ENCODE assay signal across 26 mouse cellular contexts in the genomic region with DNA sequence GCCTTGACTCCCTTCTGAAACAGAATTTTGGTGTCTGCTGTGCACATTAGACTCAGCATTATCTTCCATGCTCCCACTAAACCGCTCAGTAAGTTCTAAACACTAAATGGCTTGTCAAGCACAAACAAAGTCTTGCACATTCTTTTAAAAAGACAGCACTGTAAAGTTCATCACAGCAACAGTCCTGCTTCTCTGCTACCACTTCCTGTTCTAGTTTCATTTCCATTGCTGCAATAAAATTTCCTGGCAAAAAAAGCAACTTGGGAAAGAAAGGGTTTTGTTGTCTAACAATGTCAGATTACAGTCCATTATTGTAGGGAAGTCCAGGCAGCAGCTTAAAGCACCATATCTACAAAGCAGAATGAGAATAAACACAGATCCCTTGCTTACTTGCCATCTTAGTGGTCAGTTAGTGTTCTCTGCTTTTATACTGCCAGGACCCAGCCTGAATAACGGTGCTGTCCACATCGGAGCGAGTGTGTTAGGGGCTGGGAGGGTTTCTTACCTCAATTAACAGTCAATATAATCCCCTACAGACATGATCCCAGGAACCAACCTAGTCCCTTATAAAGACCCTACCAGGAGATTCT.
DNase-seq lines count a peak whose midpoint lies in the region; ATAC-seq and TF ChIP-seq lines count a peak whose summit lies in the region.
"Had no signal": no experiment of that assay in that cellular context is flagged by ENCODE, and none has a peak within 500 bp of the region (broad histone marks: within the 10 kb centered on the region; RNA-seq: fewer than 3 reads in every experiment).

No protein-coding gene starts in this region.

- H3K27ac ChIP-seq in kidney, postnatal 0 days: no peak overlapping the region
- no peak overlapping the region for H3K27ac ChIP-seq in lung, postnatal 0 days (ENCODE audit: low read length)
- no peak overlapping the region for H3K27ac ChIP-seq in forebrain, embryonic 13.5 days
- H3K27ac ChIP-seq: embryonic facial prominence, embryonic 12.5 days; forebrain, embryonic 10.5 days; gastrocnemius, adult 2 months; heart, embryonic 15.5 days; hindbrain, embryonic 12.5 days; hindbrain, postnatal 0 days; intestine, embryonic 15.5 days; limb, embryonic 12.5 days; midbrain, embryonic 13.5 days; neural tube, embryonic 13.5 days had no signal

- 74% methylated on average over 4 of the region's 4 CpGs for WGBS in kidney, postnatal 0 days
- 54% methylated on average over 4 of the region's 4 CpGs for WGBS in lung, postnatal 0 days
- 59% methylated on average over 4 of the region's 4 CpGs for WGBS in lung, adult 2 months
- WGBS in forebrain, embryonic 13.5 days: 81% methylated on average over 4 of the region's 4 CpGs

- ATAC-seq in kidney, postnatal 0 days (replicated peaks; ENCODE audit: low FRiP score, low read depth): no peak
- no peak for ATAC-seq in lung, postnatal 0 days
- ATAC-seq in megakaryocyte, adult 5-6 weeks (ENCODE audit: poor library complexity, severe bottlenecking): peak; percentile 48
- no peak for ATAC-seq in forebrain, embryonic 13.5 days
- ATAC-seq: forebrain, embryonic 16.5 days; hindbrain, postnatal 0 days; intestine, embryonic 15.5 days; midbrain, embryonic 13.5 days had no signal

- no peaks in the 10 kb centered on the region for H3K9me3 ChIP-seq in kidney, postnatal 0 days (replicated peaks; ENCODE audit: low read length)
- H3K9me3 ChIP-seq in lung, postnatal 0 days (ENCODE audit: low read length): no peaks in the 10 kb centered on the region
- H3K9me3 ChIP-seq in forebrain, embryonic 13.5 days (replicated peaks): no peaks in the 10 kb centered on the region
- H3K9me3 ChIP-seq: embryonic facial prominence, embryonic 12.5 days; forebrain, embryonic 10.5 days; heart, embryonic 15.5 days; hindbrain, embryonic 12.5 days; intestine, embryonic 15.5 days; limb, embryonic 12.5 days; midbrain, embryonic 13.5 days; neural tube, embryonic 13.5 days had no signal

- no peak for TF ChIP-seq POLR2A in lung, adult 2 months (IDR thresholded peaks at IDR 0.05; ENCODE audit: borderline replicate concordance, extremely low read depth, low read depth, low read length)

- no peaks in the 10 kb centered on the region for H3K27me3 ChIP-seq in kidney, postnatal 0 days (ENCODE audit: insufficient read depth, low read length)
- no peaks in the 10 kb centered on the region for H3K27me3 ChIP-seq in lung, postnatal 0 days (replicated peaks; ENCODE audit: insufficient read depth, low read length)
- no peaks in the 10 kb centered on the region for H3K27me3 ChIP-seq in forebrain, embryonic 13.5 days
- H3K27me3 ChIP-seq: embryonic facial prominence, embryonic 12.5 days; heart, embryonic 15.5 days; hindbrain, embryonic 12.5 days; intestine, embryonic 15.5 days; limb, embryonic 12.5 days; midbrain, embryonic 13.5 days; neural tube, embryonic 13.5 days had no signal

- no peaks in the 10 kb centered on the region for H3K4me1 ChIP-seq in kidney, postnatal 0 days (replicated peaks; ENCODE audit: insufficient read depth, low read length)
- H3K4me1 ChIP-seq in lung, postnatal 0 days (ENCODE audit: insufficient read depth, low read depth, low read length): no peaks in the 10 kb centered on the region
- H3K4me1 ChIP-seq in lung, adult 2 months (ENCODE audit: control insufficient read depth, insufficient read depth, low read length): no peaks in the 10 kb centered on the region
- no peaks in the 10 kb centered on the region for H3K4me1 ChIP-seq in forebrain, embryonic 13.5 days
- H3K4me1 ChIP-seq: embryonic facial prominence, embryonic 12.5 days; forebrain, embryonic 10.5 days; heart, embryonic 15.5 days; hindbrain, embryonic 12.5 days; intestine, embryonic 15.5 days; limb, embryonic 12.5 days; midbrain, embryonic 13.5 days; neural tube, embryonic 13.5 days had no signal

- peak; percentile 21 for DNase-seq in kidney, postnatal 0 days (ENCODE audit: low spot score)
- no peak for DNase-seq in kidney, postnatal 4 days
- DNase-seq in lung, postnatal 0 days (ENCODE audit: low spot score): peak; percentile 64
- no peak for DNase-seq in lung, adult 2 months
- DNase-seq in left cerebral cortex, postnatal 14 days (ENCODE audit: low spot score in 2 of 2): no peak
- DNase-seq: adrenal gland, postnatal 14 days; cerebellum, adult 11 months; cerebellum, adult 9-10 months; embryo, embryonic 11 days; gastrocnemius, adult 2 months; gastrocnemius, postnatal 36 days; heart, postnatal 36 days; kidney, adult 2 months had no signal

- H3K36me3 ChIP-seq in kidney, postnatal 0 days (ENCODE audit: insufficient read depth, low read length): no peaks in the 10 kb centered on the region
- H3K36me3 ChIP-seq in lung, postnatal 0 days (ENCODE audit: insufficient read depth, low read length): no peaks in the 10 kb centered on the region
- H3K36me3 ChIP-seq in forebrain, embryonic 13.5 days (ENCODE audit: poor library complexity, severe bottlenecking): no peaks in the 10 kb centered on the region
- H3K36me3 ChIP-seq: embryonic facial prominence, embryonic 12.5 days; forebrain, embryonic 10.5 days; heart, embryonic 15.5 days; hindbrain, embryonic 12.5 days; intestine, embryonic 15.5 days; limb, embryonic 12.5 days; midbrain, embryonic 13.5 days; neural tube, embryonic 13.5 days had no signal

- TF ChIP-seq CTCF in kidney, postnatal 0 days (IDR thresholded peaks at IDR 0.05; ENCODE audit: low read depth): no peak
- no peak for TF ChIP-seq CTCF in lung, postnatal 0 days (IDR thresholded peaks at IDR 0.05)
- no peak for TF ChIP-seq CTCF in lung, adult 2 months (IDR thresholded peaks at IDR 0.05; ENCODE audit: insufficient read depth, low read length)

- intact Hi-C loops in left cerebral cortex, postnatal 14 days (cut with DNase I): no loop called here

- no peak overlapping the region for H3K4me2 ChIP-seq in kidney, postnatal 0 days (ENCODE audit: low read length)
- H3K4me2 ChIP-seq in lung, postnatal 0 days (replicated peaks; ENCODE audit: low read depth, low read length): no peak overlapping the region
- H3K4me2 ChIP-seq in forebrain, embryonic 13.5 days: no peak overlapping the region
- H3K4me2 ChIP-seq: embryonic facial prominence, embryonic 12.5 days; heart, embryonic 15.5 days; hindbrain, embryonic 12.5 days; intestine, embryonic 15.5 days; limb, embryonic 12.5 days; liver, embryonic 11.5 days; midbrain, embryonic 13.5 days; neural tube, embryonic 13.5 days had no signal

- H3K4me3 ChIP-seq in kidney, postnatal 0 days (replicated peaks; ENCODE audit: low read depth, low read length): no peak overlapping the region
- H3K4me3 ChIP-seq in lung, postnatal 0 days (ENCODE audit: low read depth, low read length): no peak overlapping the region
- H3K4me3 ChIP-seq in lung, adult 2 months (replicated peaks; ENCODE audit: extremely low read depth, low read depth, low read length): no peak overlapping the region
- no peak overlapping the region for H3K4me3 ChIP-seq in forebrain, embryonic 13.5 days
- H3K4me3 ChIP-seq: embryonic facial prominence, embryonic 12.5 days; forebrain, embryonic 10.5 days; gastrocnemius, adult 2 months; heart, embryonic 15.5 days; hindbrain, embryonic 12.5 days; intestine, embryonic 15.5 days; limb, embryonic 12.5 days; midbrain, embryonic 13.5 days; neural tube, embryonic 13.5 days had no signal

- TF ChIP-seq EP300 in lung, postnatal 0 days (IDR thresholded peaks at IDR 0.05): no peak

- no peak overlapping the region for H3K9ac ChIP-seq in kidney, postnatal 0 days (ENCODE audit: low read depth, low read length)
- H3K9ac ChIP-seq in lung, postnatal 0 days (replicated peaks; ENCODE audit: low read depth): no peak overlapping the region
- H3K9ac ChIP-seq in forebrain, embryonic 13.5 days: no peak overlapping the region
- H3K9ac ChIP-seq: embryonic facial prominence, embryonic 12.5 days; heart, embryonic 15.5 days; hindbrain, embryonic 12.5 days; intestine, embryonic 15.5 days; limb, embryonic 12.5 days; midbrain, embryonic 13.5 days; neural tube, embryonic 13.5 days had no signal

Comparison
In these comparisons a context has a peak if more than half of its experiments do, and no peak if none do; other contexts are left out.
1. DNase-seq: peak in kidney, postnatal 0 days (single experiment) and lung, postnatal 0 days (single experiment); none in kidney, postnatal 4 days (0 of 2), lung, adult 2 months (single experiment) and left cerebral cortex, postnatal 14 days (0 of 2).